Mouse (Mus musculus) lung, postnatal 10 days (tissue): ENCODE data around the gene Ripply3.
"Not testable (repeated sequence)": the region's sequence is repeated elsewhere in the genome, so short reads cannot be mapped to it uniquely, and the experiment has no call there.

Source experiments
- DNase-seq: peaks from one replicate; pipeline ENCODE4 v3.0.0; 2021

The Ripply3 gene

GRCm38 (mm10) chr16:94315215-94315614 lies 13.0 kb upstream of the Ripply3 start:
- DNase-seq = no peak

GRCm38 (mm10) chr16:94317752-94318151 lies 10.5 kb upstream of the Ripply3 start:
- peak; percentile 76 for DNase-seq

- no peak for DNase-seq
These were observed 8.0 kb upstream of the Ripply3 start for GRCm38 (mm10) chr16:94320223-94320622.

GRCm38 (mm10) chr16:94323681-94324080 lies 4.5 kb upstream of the Ripply3 start:
- DNase-seq = peak; percentile 51

- no peak for DNase-seq
These were observed 2.2 kb upstream of the Ripply3 start for GRCm38 (mm10) chr16:94326008-94326407.

GRCm38 (mm10) chr16:94328881-94329867 lies 954 bp downstream of the Ripply3 start:
- DNase-seq = no peak

GRCm38 (mm10) chr16:94330429-94330828 lies 2.2 kb downstream of the Ripply3 start:
- DNase-seq = no peak

GRCm38 (mm10) chr16:94331233-94331885 lies 3.1 kb downstream of the Ripply3 start:
- DNase-seq = no peak

GRCm38 (mm10) chr16:94331886-94332252 lies 3.6 kb downstream of the Ripply3 start:
- DNase-seq = peak; percentile 77

- DNase-seq = no peak
These were observed 7.4 kb downstream of the Ripply3 start for GRCm38 (mm10) chr16:94335656-94336055.

- DNase-seq = not testable (repeated sequence)
These were observed 11.2 kb downstream of the Ripply3 start for GRCm38 (mm10) chr16:94339164-94340160.

- no peak for DNase-seq
These were observed 17.5 kb downstream of the Ripply3 start for GRCm38 (mm10) chr16:94345733-94346132.

GRCm38 (mm10) chr16:94347080-94347731 lies 19.0 kb downstream of the Ripply3 start:
- DNase-seq = peak; percentile 11

GRCm38 (mm10) chr16:94348779-94349178 lies 20.6 kb downstream of the Ripply3 start:
- DNase-seq = no peak

- DNase-seq = no peak
These were observed 21.5 kb downstream of the Ripply3 start for GRCm38 (mm10) chr16:94349588-94350286.

- no peak for DNase-seq
These were observed 22.1 kb downstream of the Ripply3 start for GRCm38 (mm10) chr16:94350287-94350677.

- DNase-seq = peak; percentile 31
These were observed 26.2 kb downstream of the Ripply3 start for GRCm38 (mm10) chr16:94354450-94354849.

GRCm38 (mm10) chr16:94356046-94356445 lies 27.8 kb downstream of the Ripply3 start:
- no peak for DNase-seq

- DNase-seq = no peak
These were observed 28.7 kb downstream of the Ripply3 start for GRCm38 (mm10) chr16:94356776-94357494.

GRCm38 (mm10) chr16:94358091-94358490 lies 29.9 kb downstream of the Ripply3 start:
- DNase-seq = no peak
